Mouse (Mus musculus): Measurements from ENCODE around the gene Plxnd1. TPM values are rescaled to one million over a fixed set of nuclear protein-coding genes. Genes with fewer than 3 reads are reported as not detected.
A peak's percentile ranks its signal among the peaks of the same experiment; 100 is the strongest.

Plxnd1 gene
- polyA plus RNA-seq, 1 experiment from 2014 or later = 4.2 TPM

GRCm38 (mm10) chr6:115994146-115994876, 494 bp downstream of the Plxnd1 start:
- Histone ChIP-seq H3K36me3 (ENCODE audit: control insufficient read depth, insufficient read depth, low read length) (no peaks in the 10 kb centered on the region), H3K4me3 (ENCODE audit: low read depth, low read length) (peak overlapping the region; percentile 47), H3K9ac (replicated peaks; ENCODE audit: low read depth, low read length) (peak overlapping the region; percentile 52), H3K4me1 (ENCODE audit: control insufficient read depth, insufficient read depth, low read length) (peaks cover 14% of the 10 kb centered on the region), H3K4me2 (ENCODE audit: low read depth, low read length) (peak overlapping the region; percentile 80), H3K9me3 (ENCODE audit: control insufficient read depth, low read length) (no peaks in the 10 kb centered on the region), H3K27me3 (ENCODE audit: control insufficient read depth, insufficient read depth, low read length) (peaks cover 23% of the 10 kb centered on the region), H3K27ac (ENCODE audit: low read depth, low read length) (no peak overlapping the region)
- WGBS = 1% methylated on average over 60 of the region's 93 CpGs
- ATAC-seq (ENCODE audit: low read depth) = peak; percentile 15; the same call in 1 of the 2 replicates

- Histone ChIP-seq H3K27ac (ENCODE audit: low read depth, low read length) (peak overlapping the region; percentile 5; the same call in 1 of the 2 replicates), H3K9ac (replicated peaks; ENCODE audit: low read depth, low read length) (peak overlapping the region; percentile 52), H3K4me3 (ENCODE audit: low read depth, low read length) (peak overlapping the region; percentile 47), H3K9me3 (ENCODE audit: control insufficient read depth, low read length) (no peaks in the 10 kb centered on the region), H3K36me3 (ENCODE audit: control insufficient read depth, insufficient read depth, low read length) (no peaks in the 10 kb centered on the region), H3K4me2 (ENCODE audit: low read depth, low read length) (peak overlapping the region; percentile 80), H3K27me3 (ENCODE audit: control insufficient read depth, insufficient read depth, low read length) (peaks cover 23% of the 10 kb centered on the region), H3K4me1 (ENCODE audit: control insufficient read depth, insufficient read depth, low read length) (peaks cover 14% of the 10 kb centered on the region)
- 1% methylated on average over 86 of the region's 86 CpGs for WGBS
- ATAC-seq (ENCODE audit: low read depth) = 0 out of 2 replicates have a peak, but pooled peaks have one; percentile 1
Measured at GRCm38 (mm10) chr6:115993463-115994145, 1.2 kb downstream of the Plxnd1 start.

GRCm38 (mm10) chr6:115992981-115993380, 1.8 kb downstream of the Plxnd1 start:
- WGBS = 46% methylated on average over 6 of the region's 6 CpGs
- Histone ChIP-seq H3K9me3 (ENCODE audit: control insufficient read depth, low read length) (no peaks in the 10 kb centered on the region), H3K36me3 (ENCODE audit: control insufficient read depth, insufficient read depth, low read length) (no peaks in the 10 kb centered on the region), H3K4me1 (ENCODE audit: control insufficient read depth, insufficient read depth, low read length) (peaks cover 14% of the 10 kb centered on the region), H3K4me3 (ENCODE audit: low read depth, low read length) (peak overlapping the region; percentile 47), H3K27ac (ENCODE audit: low read depth, low read length) (no peak overlapping the region), H3K27me3 (ENCODE audit: control insufficient read depth, insufficient read depth, low read length) (peaks cover 23% of the 10 kb centered on the region), H3K4me2 (ENCODE audit: low read depth, low read length) (peak overlapping the region; percentile 80), H3K9ac (replicated peaks; ENCODE audit: low read depth, low read length) (peak overlapping the region; percentile 52; the same call in 1 of the 2 replicates)
- 0 out of 2 replicates have a peak, but pooled peaks have one; percentile 2 for ATAC-seq (ENCODE audit: low read depth)

GRCm38 (mm10) chr6:115991881-115992620, 2.8 kb downstream of the Plxnd1 start:
- no peaks in the 10 kb centered on the region for H3K36me3 ChIP-seq (ENCODE audit: control insufficient read depth, insufficient read depth, low read length)
- H3K27ac ChIP-seq (ENCODE audit: low read depth, low read length) = no peak overlapping the region
- no peak for ATAC-seq (ENCODE audit: low read depth)
- H3K4me1 ChIP-seq (ENCODE audit: control insufficient read depth, insufficient read depth, low read length) = peaks cover 19% of the 10 kb centered on the region
- H3K9me3 ChIP-seq (ENCODE audit: control insufficient read depth, low read length) = no peaks in the 10 kb centered on the region
- H3K27me3 ChIP-seq (ENCODE audit: control insufficient read depth, insufficient read depth, low read length) = peaks cover 23% of the 10 kb centered on the region
- peak overlapping the region; percentile 16 for H3K4me3 ChIP-seq (ENCODE audit: low read depth, low read length)
- no peak overlapping the region for H3K9ac ChIP-seq (replicated peaks; ENCODE audit: low read depth, low read length)
- 24% methylated on average over 10 of the region's 10 CpGs for WGBS
- peak overlapping the region; percentile 80; the same call in 1 of the 2 replicates for H3K4me2 ChIP-seq (ENCODE audit: low read depth, low read length)

- Histone ChIP-seq H3K36me3 (ENCODE audit: control insufficient read depth, insufficient read depth, low read length) (no peaks in the 10 kb centered on the region), H3K9ac (replicated peaks; ENCODE audit: low read depth, low read length) (no peak overlapping the region), H3K4me3 (ENCODE audit: low read depth, low read length) (peak overlapping the region; percentile 16; the same call in 1 of the 2 replicates), H3K27me3 (ENCODE audit: control insufficient read depth, insufficient read depth, low read length) (peaks cover 23% of the 10 kb centered on the region), H3K4me2 (ENCODE audit: low read depth, low read length) (peak overlapping the region; percentile 21; the same call in 1 of the 2 replicates), H3K4me1 (ENCODE audit: control insufficient read depth, insufficient read depth, low read length) (peaks cover 24% of the 10 kb centered on the region), H3K9me3 (ENCODE audit: control insufficient read depth, low read length) (no peaks in the 10 kb centered on the region), H3K27ac (ENCODE audit: low read depth, low read length) (no peak overlapping the region)
- WGBS = 26% methylated on average over 13 of the region's 13 CpGs
- ATAC-seq (ENCODE audit: low read depth) = no peak
Measured at GRCm38 (mm10) chr6:115991108-115991880, 3.5 kb downstream of the Plxnd1 start.

- no peak overlapping the region for H3K4me3 ChIP-seq (ENCODE audit: low read depth, low read length)
- no peak overlapping the region; the same call in 1 of the 2 replicates for H3K4me2 ChIP-seq (ENCODE audit: low read depth, low read length)
- H3K27me3 ChIP-seq (ENCODE audit: control insufficient read depth, insufficient read depth, low read length) = peaks cover 23% of the 10 kb centered on the region
Measured at GRCm38 (mm10) chr6:115990479-115990878, 4.3 kb downstream of the Plxnd1 start.

DNA sequence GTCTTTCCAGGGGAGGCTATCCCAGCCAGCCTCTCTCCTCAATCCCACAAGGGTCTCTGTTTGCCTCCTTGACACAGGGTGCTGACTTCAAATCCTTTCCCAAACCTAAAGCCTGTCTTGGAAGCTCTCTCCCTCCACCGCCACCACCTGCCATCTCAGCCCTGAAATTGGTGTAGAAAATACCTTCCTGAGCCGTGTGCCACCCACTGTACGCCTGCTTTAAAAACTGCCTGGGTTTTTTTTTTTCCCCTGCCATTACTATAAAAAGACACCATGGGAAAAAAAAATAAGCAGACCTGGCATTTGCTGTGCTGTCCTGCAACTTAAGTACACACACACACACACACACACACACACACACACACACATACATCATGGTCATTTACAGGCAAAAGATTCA, 4.7 kb downstream of the Plxnd1 start:
- ATAC-seq (ENCODE audit: low read depth) = no peak
- 85% methylated on average over 3 of the region's 3 CpGs for WGBS
- Histone ChIP-seq H3K27me3 (ENCODE audit: control insufficient read depth, insufficient read depth, low read length) (peaks cover 23% of the 10 kb centered on the region), H3K4me2 (ENCODE audit: low read depth, low read length) (no peak overlapping the region), H3K36me3 (ENCODE audit: control insufficient read depth, insufficient read depth, low read length) (no peaks in the 10 kb centered on the region), H3K9ac (replicated peaks; ENCODE audit: low read depth, low read length) (no peak overlapping the region), H3K4me3 (ENCODE audit: low read depth, low read length) (no peak overlapping the region), H3K4me1 (ENCODE audit: control insufficient read depth, insufficient read depth, low read length) (peaks cover 28% of the 10 kb centered on the region), H3K27ac (ENCODE audit: low read depth, low read length) (no peak overlapping the region), H3K9me3 (ENCODE audit: control insufficient read depth, low read length) (no peaks in the 10 kb centered on the region)

More at GRCm38 (mm10) chr6:115990479-115990878, 4.3 kb downstream of the Plxnd1 start:
- Histone ChIP-seq H3K27ac (ENCODE audit: low read depth, low read length) (no peak overlapping the region), H3K9ac (replicated peaks; ENCODE audit: low read depth, low read length) (no peak overlapping the region), H3K36me3 (ENCODE audit: control insufficient read depth, insufficient read depth, low read length) (no peaks in the 10 kb centered on the region), H3K9me3 (ENCODE audit: control insufficient read depth, low read length) (no peaks in the 10 kb centered on the region), H3K4me1 (ENCODE audit: control insufficient read depth, insufficient read depth, low read length) (peaks cover 28% of the 10 kb centered on the region)
- no peak for ATAC-seq (ENCODE audit: low read depth)
- 88% methylated on average over 9 of the region's 9 CpGs for WGBS

GRCm38 (mm10) chr6:115989607-115990006, 5.2 kb downstream of the Plxnd1 start:
- no peak for ATAC-seq (ENCODE audit: low read depth)
- Histone ChIP-seq H3K27me3 (ENCODE audit: control insufficient read depth, insufficient read depth, low read length) (peaks cover 22% of the 10 kb centered on the region), H3K4me3 (ENCODE audit: low read depth, low read length) (no peak overlapping the region), H3K9me3 (ENCODE audit: control insufficient read depth, low read length) (no peaks in the 10 kb centered on the region), H3K36me3 (ENCODE audit: control insufficient read depth, insufficient read depth, low read length) (no peaks in the 10 kb centered on the region), H3K4me2 (ENCODE audit: low read depth, low read length) (no peak overlapping the region), H3K27ac (ENCODE audit: low read depth, low read length) (no peak overlapping the region), H3K4me1 (ENCODE audit: control insufficient read depth, insufficient read depth, low read length) (peaks cover 26% of the 10 kb centered on the region), H3K9ac (replicated peaks; ENCODE audit: low read depth, low read length) (no peak overlapping the region)
- WGBS = 54% methylated on average over 4 of the region's 4 CpGs
